ENCODE assay signal across 8 mouse cellular contexts in the genomic region with DNA sequence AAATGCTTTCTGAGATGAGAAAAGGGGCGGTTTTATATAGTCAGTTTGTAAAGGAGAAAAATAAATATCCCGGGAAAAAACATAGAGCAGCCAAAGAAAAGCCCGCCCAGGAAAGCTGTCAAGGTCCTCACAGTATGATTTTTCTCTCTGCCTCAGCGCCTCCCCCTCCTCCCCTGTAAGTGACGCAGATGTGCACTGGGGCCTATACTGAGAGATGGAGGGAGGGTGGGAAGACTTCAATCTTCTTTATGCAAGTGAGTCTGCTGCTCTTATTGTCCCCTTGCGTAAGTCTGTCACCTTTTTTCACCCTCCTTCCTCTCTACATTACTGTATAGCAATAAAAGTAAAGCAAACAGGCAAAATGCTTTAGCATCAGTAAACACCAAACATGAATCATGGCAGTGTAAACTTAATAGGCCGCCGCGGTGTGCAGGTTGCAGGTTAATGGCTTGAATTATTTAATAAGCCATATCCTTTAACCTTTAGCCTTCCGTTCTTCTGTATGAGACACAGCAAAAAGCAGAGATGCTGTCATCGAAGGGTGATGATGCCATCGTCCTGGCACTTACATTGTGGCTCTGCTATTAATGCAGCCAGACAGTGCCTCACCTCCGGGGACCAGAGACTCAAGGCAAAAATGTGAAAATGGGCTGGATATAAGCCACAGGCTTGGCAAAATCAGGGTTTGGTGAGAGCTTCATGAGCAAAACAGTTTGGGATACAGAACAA. TPM values are rescaled to one million over a fixed set of nuclear protein-coding genes. Genes with fewer than 3 reads are reported as not detected.
DNase-seq lines count a peak whose midpoint lies in the region; ATAC-seq and TF ChIP-seq lines count a peak whose summit lies in the region.

A gene (minus strand): TSS at position 149 of the 729 bp plus-strand sequence.

- 45% methylated on average over 13 of the region's 13 CpGs for WGBS in heart, embryonic 10.5 days
- WGBS in midbrain, embryonic 10.5 days, result 46% methylated on average over 13 of the region's 13 CpGs
- 48% methylated on average over 13 of the region's 13 CpGs for WGBS in lung, adult 2 months

- H3K9ac ChIP-seq in ES-E14 (ENCODE audit: insufficient read depth, low read depth, low read length, poor library complexity, severe bottlenecking), result 0 out of 2 replicates have a peak within 1 kb of the TSS, but pooled peaks have one; percentile 19

- H3K9me3 ChIP-seq in heart, embryonic 10.5 days, result no peaks in the 10 kb centered on the region
- H3K9me3 ChIP-seq in ES-E14 (ENCODE audit: control insufficient read depth, insufficient read depth, low read depth, low read length), result no peaks in the 10 kb centered on the region
- no peaks in the 10 kb centered on the region for H3K9me3 ChIP-seq in midbrain, embryonic 10.5 days (replicated peaks)

- no peak for TF ChIP-seq POLR2A in lung, adult 2 months (IDR thresholded peaks at IDR 0.05; ENCODE audit: borderline replicate concordance, extremely low read depth, low read depth, low read length)

- no peak for ATAC-seq in megakaryocyte-erythroid progenitor cell, adult 5-6 weeks (replicated peaks; ENCODE audit: low FRiP score, low TSS enrichment, poor library complexity, severe bottlenecking)

- in situ Hi-C loops in ES-E14 (cut with MboI; ENCODE audit: low sequenced_read_pairs in 2 of 2, unreplicated experiment in 2 of 2), result no loop called here

- H3K4me1 ChIP-seq in heart, embryonic 10.5 days, result 0 out of 2 replicates have a peak, but pooled peaks cover 2% of the 10 kb centered on the region
- peaks cover 0 to 3% of the 10 kb centered on the region in 2 experiments; a peak in 1 of 4 replicates for H3K4me1 ChIP-seq in ES-E14 (ENCODE audit: control insufficient read depth in 2 of 2, insufficient read depth in 2 of 2, low read length in 2 of 2, poor library complexity in 1 of 2)
- peaks cover 19% of the 10 kb centered on the region for H3K4me1 ChIP-seq in midbrain, embryonic 10.5 days
- H3K4me1 ChIP-seq in lung, adult 2 months (ENCODE audit: control insufficient read depth, insufficient read depth, low read length), result no peaks in the 10 kb centered on the region

- DNase-seq in heart, embryonic 10.5 days (ENCODE audit: low spot score), result no peak
- DNase-seq in heart, adult 9 months (ENCODE audit: low spot score in 2 of 2), result no peak
- DNase-seq in ES-E14 (ENCODE audit: low read depth, low spot score), result no peak
- DNase-seq in frontal cortex, postnatal 14 days (ENCODE audit: low spot score in 2 of 2), result peak; percentile 11 to 12
- DNase-seq in midbrain, embryonic 10.5 days (ENCODE audit: low spot score), result no peak
- DNase-seq in urinary bladder, postnatal 10 days (ENCODE audit: low spot score), result no peak
- DNase-seq in lung, adult 2 months, result no peak

- TF ChIP-seq CTCF in lung, adult 2 months (IDR thresholded peaks at IDR 0.05; ENCODE audit: insufficient read depth, low read length), result no peak

- no peaks in the 10 kb centered on the region for H3K36me3 ChIP-seq in heart, embryonic 10.5 days
- no peaks in the 10 kb centered on the region for H3K36me3 ChIP-seq in ES-E14 (ENCODE audit: control insufficient read depth, insufficient read depth, low read length, poor library complexity, severe bottlenecking)
- no peaks in the 10 kb centered on the region for H3K36me3 ChIP-seq in midbrain, embryonic 10.5 days

- H3K27ac ChIP-seq in heart, embryonic 10.5 days, result no peak within 1 kb of the TSS
- H3K27ac ChIP-seq in ES-E14 (ENCODE audit: insufficient read depth, low read depth, low read length, poor library complexity, severe bottlenecking), result no peak within 1 kb of the TSS
- peak within 1 kb of the TSS; percentile 82 for H3K27ac ChIP-seq in midbrain, embryonic 10.5 days (replicated peaks)

- peak within 1 kb of the TSS; percentile 65 for H3K4me3 ChIP-seq in heart, embryonic 10.5 days
- H3K4me3 ChIP-seq in ES-E14 (ENCODE audit: insufficient read depth in 1 of 2, low read depth in 1 of 2, low read length in 2 of 2, poor library complexity in 1 of 2, severe bottlenecking in 1 of 2), result peak within 1 kb of the TSS; percentile 55; a peak in 2 of 4 replicates
- peak within 1 kb of the TSS; percentile 64 for H3K4me3 ChIP-seq in midbrain, embryonic 10.5 days
- no peak within 1 kb of the TSS for H3K4me3 ChIP-seq in lung, adult 2 months (replicated peaks; ENCODE audit: extremely low read depth, low read depth, low read length)

- peaks cover 25% of the 10 kb centered on the region for H3K27me3 ChIP-seq in heart, embryonic 10.5 days (ENCODE audit: insufficient read depth, poor library complexity, severe bottlenecking)
- H3K27me3 ChIP-seq in midbrain, embryonic 10.5 days (ENCODE audit: low read depth, poor library complexity, severe bottlenecking), result peaks cover 27% of the 10 kb centered on the region

TF ChIP-seq in ES-E14, 5 proteins besides CTCF, POLR2A, EP300 and RAD21:
- no peak for TF ChIP-seq CHD2 (IDR thresholded peaks at IDR 0.05; ENCODE audit: low read depth, low read length)
- TF ChIP-seq HCFC1 (IDR thresholded peaks at IDR 0.05; ENCODE audit: borderline replicate concordance, insufficient read depth, low read length), result no peak
- TF ChIP-seq ZNF384 (IDR thresholded peaks at IDR 0.05; ENCODE audit: low read depth, low read length), result no peak
- TF ChIP-seq ZC3H11A (IDR thresholded peaks at IDR 0.05; ENCODE audit: borderline replicate concordance, low read depth, low read length), result no peak
- no peak for TF ChIP-seq MAFK (IDR thresholded peaks at IDR 0.05; ENCODE audit: insufficient read depth, low read depth, low read length)

RNA-seq across cellular contexts. Expression of the gene that starts here (rescaled TPM):
- polyA plus RNA-seq in heart, embryonic 10.5 days (2016; fragmentation: Nextera tagmentation; extraction: Ambion mirVana), result not detected in 2 replicates
- not detected in 2 replicates for total RNA-seq in ES-E14 (2012; rRNA removed)
- 0.96 and 1.9 TPM in 2 replicates for polyA plus RNA-seq in midbrain, embryonic 10.5 days (2016; fragmentation: Nextera tagmentation; extraction: Ambion mirVana)
- not detected in 2 replicates for total RNA-seq in megakaryocyte-erythroid progenitor cell, adult 5-6 weeks (2014; fragmentation: Nextera tagmentation)
- total RNA-seq in megakaryocyte-erythroid progenitor cell, adult 5-6 weeks (2017), result not detected in 2 replicates
- not detected in 2 replicates for polyA plus RNA-seq in lung, adult 2 months (2012; rRNA removed)

Comparison
In these comparisons a context has a peak if more than half of its experiments do, and no peak if none do; other contexts are left out.
1. DNase-seq: peak in frontal cortex, postnatal 14 days (2 of 2); none in heart, embryonic 10.5 days (single experiment), heart, adult 9 months (0 of 2), ES-E14 (single experiment), midbrain, embryonic 10.5 days (single experiment), urinary bladder, postnatal 10 days (single experiment) and lung, adult 2 months (single experiment).